Mouse (Mus musculus) effector memory CD4-positive, alpha-beta T cell, adult 7 months (primary cell): ENCODE results near the gene Gm5127. TPM values are rescaled to one million over a fixed set of nuclear protein-coding genes. Genes with fewer than 3 reads are reported as not detected.

Experiments
- polyA plus RNA-seq: library from polyadenylated mRNA; unstranded; fragments of 100-300 nt; shearing (Covaris generic); gene quantifications from one replicate; pipeline ENCODE4 v1.2.1, GENCODE M21; 2017

Gene Gm5127
- polyA plus RNA-seq, result not detected

DNA sequence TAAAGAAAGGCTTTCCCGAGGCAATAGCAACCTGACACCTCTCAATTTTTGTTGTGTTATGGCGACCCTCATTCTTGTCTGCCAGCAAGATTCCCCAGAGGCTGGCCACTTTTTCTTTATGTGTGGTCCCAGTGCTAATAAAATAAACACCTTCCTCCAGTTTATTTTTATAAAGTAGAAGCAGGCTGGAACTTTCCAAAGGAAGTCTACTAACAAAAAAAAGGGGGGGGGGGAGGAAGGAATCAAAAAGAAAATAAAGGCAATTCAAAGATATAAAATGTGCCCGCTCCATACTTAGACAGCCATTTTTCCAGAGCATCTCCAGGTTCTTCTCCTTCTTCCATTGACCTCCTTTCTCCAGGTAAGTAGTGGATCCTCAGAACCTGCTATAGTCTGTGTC is at the start of gene Gm5127:
Gene Gm5127 (plus strand): TSS at position 301 of the 400 bp plus-strand sequence.

DNA sequence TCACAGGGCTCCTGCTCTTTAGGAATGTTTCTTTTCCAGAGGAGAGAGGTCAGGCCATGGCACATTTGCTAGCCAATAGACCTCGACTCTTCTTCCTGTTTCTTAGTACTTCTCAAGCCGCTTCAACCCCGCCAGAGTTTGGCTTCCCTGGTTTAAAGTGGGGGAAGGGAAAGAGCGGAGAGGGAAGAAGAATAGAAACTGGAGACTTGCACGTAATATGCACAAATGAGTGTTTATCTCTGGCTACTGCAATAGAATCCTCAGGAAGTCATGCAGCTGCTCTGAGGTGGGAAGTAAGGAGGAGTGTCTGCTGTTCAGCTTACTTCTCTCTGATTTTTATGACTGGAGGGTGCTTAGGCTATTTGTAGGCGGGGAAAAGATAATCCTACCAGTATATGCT is 20.4 kb downstream of the Gm5127 start, which contains the start of gene Cysltr1:
Gene Cysltr1 (minus strand): TSS at position 294 of the 400 bp plus-strand sequence.

Other genes with a start within 250 kb of the Gm5127 start
- not detected for gene Fndc3c1, start 97.8 kb upstream of the Gm5127 start, polyA plus RNA-seq
- gene Cysltr1, start 20.5 kb downstream of the Gm5127 start, polyA plus RNA-seq, result not detected